Mouse (Mus musculus) liver, embryonic 12.5 days (tissue): ENCODE results near the gene Fam98b. TPM values are rescaled to one million over a fixed set of nuclear protein-coding genes. Genes with fewer than 3 reads are reported as not detected.

ENCODE experiments used
- ATAC-seq: fragments of 200-750 bp; cut with Nextera tagmentation; 2 replicates; pipeline ENCODE4 v1.8.0; 2017; ENCODE audit warnings: moderate number of reproducible peaks, mild to moderate bottlenecking, moderate library complexity
- H3K27ac ChIP-seq: fragments of 300-500 bp; sonication (generic); 2 replicates; pipeline ENCODE4 v1.5.1; 2016; ENCODE audit warnings: mild to moderate bottlenecking
- H3K27me3 ChIP-seq: fragments of 300-500 bp; sonication (generic); replicated peaks from 2 replicates; pipeline ENCODE4 v1.6.1; 2016; ENCODE audit warnings: mild to moderate bottlenecking, moderate library complexity
- H3K36me3 ChIP-seq: fragments of 300-500 bp; sonication (generic); 2 replicates; pipeline ENCODE4 v1.6.1; 2016; ENCODE audit warnings: mild to moderate bottlenecking, moderate library complexity
- H3K4me1 ChIP-seq: fragments of 300-500 bp; sonication (generic); 2 replicates; pipeline ENCODE4 v1.6.1; 2016
- H3K4me2 ChIP-seq: fragments of 300-500 bp; sonication (generic); 2 replicates; pipeline ENCODE4 v1.6.1; 2016; ENCODE audit warnings: mild to moderate bottlenecking, moderate library complexity
- H3K4me3 ChIP-seq: fragments of 300-500 bp; sonication (generic); 2 replicates; pipeline ENCODE4 v1.5.1; 2016; ENCODE audit warnings: mild to moderate bottlenecking, moderate library complexity
- H3K9ac ChIP-seq: fragments of 300-500 bp; sonication (generic); 2 replicates; pipeline ENCODE4 v1.6.1; 2016; ENCODE audit warnings: mild to moderate bottlenecking, moderate library complexity
- H3K9me3 ChIP-seq: fragments of 300-500 bp; sonication (generic); replicated peaks from 2 replicates; pipeline ENCODE4 v1.6.1; 2016; ENCODE audit warnings: mild to moderate bottlenecking, moderate library complexity
- WGBS: fragments of 180-500 bp; shearing (Covaris S2); methylation state at CpG from one replicate; pipeline ENCODE4 v1.1.7; 2016; ENCODE audit not compliant: insufficient replicate concordance; 5-methylcytosine and 5-hydroxymethylcytosine counted together
- polyA plus RNA-seq: library from polyadenylated mRNA; unstranded; fragments of >200 nt; fragmentation: Nextera tagmentation; extraction: Ambion mirVana; gene quantifications from 2 replicates; pipeline ENCODE4 v1.2.1, GENCODE M21; 2016

Fam98b gene
- polyA plus RNA-seq, 1 experiment from 2014 or later, result 6.6 TPM

DNA sequence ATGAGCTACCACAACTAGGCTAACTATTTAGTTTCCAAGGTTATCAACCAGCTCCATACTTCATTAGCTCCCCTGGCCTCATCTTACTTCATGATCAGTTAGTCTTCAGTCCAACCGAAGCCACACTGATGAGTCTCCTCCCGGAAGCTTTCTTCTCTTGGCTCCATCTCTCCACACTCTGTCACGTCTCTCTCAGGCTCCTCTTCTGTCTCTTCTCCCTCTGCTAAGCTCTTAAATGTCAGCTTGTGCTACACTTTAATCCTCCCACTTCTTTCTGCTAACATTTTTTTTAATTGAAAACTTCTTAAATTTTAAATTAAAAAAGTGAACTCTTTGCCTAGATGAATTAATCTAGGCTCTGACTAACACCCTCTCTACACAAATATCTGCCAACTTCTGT lies 58.4 kb downstream of the Fam98b start:
- Histone ChIP-seq H3K4me2 (no peak overlapping the region), H3K9me3 (no peaks in the 10 kb centered on the region), H3K4me1 (no peaks in the 10 kb centered on the region), H3K36me3 (no peaks in the 10 kb centered on the region), H3K27me3 (no peaks in the 10 kb centered on the region), H3K27ac (no peak overlapping the region), H3K9ac (no peak overlapping the region), H3K4me3 (no peak overlapping the region)
- 62% methylated on average over 3 of the region's 3 CpGs for WGBS
- ATAC-seq, result no peak

DNA sequence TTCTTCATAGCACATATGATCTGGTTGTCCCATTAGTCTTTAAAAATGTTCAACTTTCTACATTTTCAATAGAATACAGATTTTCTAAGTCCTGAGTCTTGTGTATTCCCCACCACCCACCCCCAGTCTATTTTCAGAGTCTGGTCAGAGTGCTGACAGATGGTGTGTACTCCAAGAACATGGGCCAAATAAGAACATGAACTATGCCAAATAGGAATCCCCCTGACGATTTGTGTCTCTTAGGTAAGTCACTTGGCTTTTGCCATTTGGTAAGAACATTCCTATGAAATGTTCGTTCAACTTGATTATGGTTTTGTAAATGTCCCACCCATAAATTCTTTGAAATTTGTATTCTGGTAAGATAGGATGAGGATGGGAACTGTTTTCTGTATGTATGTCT lies 59.5 kb downstream of the Fam98b start:
- Histone ChIP-seq H3K9ac (no peak overlapping the region), H3K27me3 (no peaks in the 10 kb centered on the region), H3K27ac (no peak overlapping the region), H3K4me2 (no peak overlapping the region), H3K4me1 (no peaks in the 10 kb centered on the region), H3K9me3 (no peaks in the 10 kb centered on the region), H3K36me3 (no peaks in the 10 kb centered on the region), H3K4me3 (no peak overlapping the region)
- WGBS, result 67% methylated on average over 2 of the region's 2 CpGs
- no peak for ATAC-seq

DNA sequence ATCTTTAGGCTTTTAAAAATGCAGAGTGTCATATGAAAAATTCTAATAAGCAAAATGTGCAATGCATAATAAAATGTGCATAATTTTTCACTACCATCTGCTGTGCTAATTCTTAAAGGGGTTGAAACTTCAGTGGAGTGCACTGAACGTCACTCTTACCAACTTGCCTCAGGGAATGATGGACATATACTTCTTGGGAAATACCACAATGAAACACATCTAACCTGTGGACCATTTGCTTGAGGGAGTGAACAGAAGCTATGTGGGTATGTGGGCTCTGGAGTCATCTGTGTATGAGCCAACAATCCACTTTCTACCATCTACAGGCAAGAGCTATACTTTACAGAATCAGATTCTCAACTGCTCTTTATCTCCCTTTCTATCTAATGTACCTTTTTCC lies 61.8 kb downstream of the Fam98b start:
- whole genome bisulfite sequencing, result 45% methylated on average over 1 of the region's 1 CpGs

DNA sequence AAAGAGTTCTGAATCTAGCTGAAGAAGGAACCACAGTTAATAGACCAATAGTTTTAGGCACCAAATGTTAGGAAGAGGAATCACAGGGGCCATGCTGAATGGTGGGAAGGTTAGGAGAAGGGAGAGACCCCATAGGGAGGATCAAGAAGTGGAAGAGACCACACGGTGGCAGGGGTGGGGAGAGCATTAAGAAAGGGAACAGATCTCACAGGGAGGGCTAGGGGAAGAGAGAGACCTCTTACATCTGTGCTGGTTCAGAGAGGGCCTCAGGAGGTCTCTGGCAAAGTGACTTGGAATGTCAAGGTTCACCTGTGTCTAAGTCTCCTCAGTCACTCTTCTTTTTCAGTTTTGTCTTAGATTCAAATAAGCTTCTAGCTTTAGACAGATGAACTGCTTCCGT lies 62.5 kb downstream of the Fam98b start:
- ATAC-seq, result no peak
- Histone ChIP-seq H3K9me3 (no peaks in the 10 kb centered on the region), H3K36me3 (no peaks in the 10 kb centered on the region), H3K4me1 (no peaks in the 10 kb centered on the region), H3K4me2 (no peak overlapping the region), H3K27ac (no peak overlapping the region), H3K27me3 (no peaks in the 10 kb centered on the region), H3K4me3 (no peak overlapping the region), H3K9ac (no peak overlapping the region)
- 44% methylated on average over 2 of the region's 2 CpGs for WGBS

More for the DNA sequence above, 61.8 kb downstream of the Fam98b start:
- H3K9me3 ChIP-seq, result no peaks in the 10 kb centered on the region
- no peaks in the 10 kb centered on the region for H3K27me3 ChIP-seq
- H3K9ac ChIP-seq, result no peak overlapping the region
- H3K4me1 ChIP-seq, result no peaks in the 10 kb centered on the region
- H3K27ac ChIP-seq, result no peak overlapping the region
- no peak for ATAC-seq
- no peak overlapping the region for H3K4me2 ChIP-seq
- no peaks in the 10 kb centered on the region for H3K36me3 ChIP-seq
- H3K4me3 ChIP-seq, result no peak overlapping the region

DNA sequence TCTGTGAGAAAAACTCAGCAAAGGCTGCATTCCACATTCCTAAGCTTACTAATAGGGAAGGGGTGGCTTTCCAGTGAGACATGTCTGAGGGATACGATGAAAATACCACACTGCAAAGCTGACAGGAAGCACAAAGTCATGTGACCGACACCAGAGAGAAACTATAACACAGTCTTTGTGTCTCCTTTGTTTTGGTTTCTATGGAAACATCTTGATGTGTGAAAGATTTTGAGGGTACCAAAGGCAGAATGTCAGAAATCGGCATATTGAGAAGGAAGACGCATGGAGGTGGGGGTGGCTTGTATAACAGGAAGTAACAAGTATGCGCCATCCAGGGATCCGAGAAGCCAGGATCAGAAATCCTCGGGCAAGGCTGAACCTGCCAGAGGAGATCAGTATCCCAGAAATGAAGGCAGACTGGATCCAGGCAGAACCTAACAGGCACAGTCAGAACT lies 62.9 kb downstream of the Fam98b start:
- Histone ChIP-seq H3K9me3 (no peaks in the 10 kb centered on the region), H3K27me3 (no peaks in the 10 kb centered on the region), H3K36me3 (no peaks in the 10 kb centered on the region), H3K4me2 (no peak overlapping the region), H3K9ac (no peak overlapping the region), H3K27ac (no peak overlapping the region), H3K4me1 (no peaks in the 10 kb centered on the region), H3K4me3 (no peak overlapping the region)
- no peak for ATAC-seq
- 61% methylated on average over 7 of the region's 7 CpGs for WGBS

DNA sequence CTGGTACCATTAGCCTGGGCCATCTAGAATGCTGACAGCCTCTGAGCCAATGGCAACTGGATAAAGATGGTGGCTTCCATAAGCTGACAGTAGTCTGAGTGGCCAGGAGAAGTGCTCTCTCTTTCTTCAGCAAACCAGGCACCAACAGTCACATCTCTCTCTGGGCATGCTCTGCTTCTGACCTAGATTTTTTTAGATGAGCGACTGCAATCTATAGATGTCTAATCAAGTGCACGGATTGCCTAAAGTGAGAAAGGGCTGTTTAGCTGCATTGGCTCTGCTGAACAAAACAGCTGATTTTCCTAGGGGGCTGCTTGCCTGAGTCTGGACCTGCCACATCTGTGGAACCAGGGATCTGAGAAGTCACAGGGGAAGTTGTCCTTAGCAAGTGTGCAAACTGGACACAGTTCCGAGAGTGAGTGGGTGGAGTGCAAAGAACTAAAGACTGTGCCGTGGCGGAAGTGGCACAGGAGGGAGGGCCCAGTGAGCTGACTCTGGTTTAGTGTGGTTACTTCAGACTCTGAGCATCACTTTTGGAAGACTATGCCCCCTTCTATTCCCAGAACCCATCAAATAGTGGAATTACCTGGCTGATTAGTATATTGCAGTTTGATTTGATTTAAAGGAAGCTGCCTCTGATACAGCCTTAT lies 64.2 kb downstream of the Fam98b start:
- ATAC-seq, result no peak
- H3K4me1 ChIP-seq, result no peaks in the 10 kb centered on the region
- H3K36me3 ChIP-seq, result no peaks in the 10 kb centered on the region
- no peak overlapping the region for H3K4me2 ChIP-seq
- no peak overlapping the region for H3K27ac ChIP-seq
- no peak overlapping the region for H3K9ac ChIP-seq
- no peak overlapping the region for H3K4me3 ChIP-seq
- H3K27me3 ChIP-seq, result no peaks in the 10 kb centered on the region
- H3K9me3 ChIP-seq, result no peaks in the 10 kb centered on the region
- 85% methylated on average over 5 of the region's 5 CpGs for WGBS

DNA sequence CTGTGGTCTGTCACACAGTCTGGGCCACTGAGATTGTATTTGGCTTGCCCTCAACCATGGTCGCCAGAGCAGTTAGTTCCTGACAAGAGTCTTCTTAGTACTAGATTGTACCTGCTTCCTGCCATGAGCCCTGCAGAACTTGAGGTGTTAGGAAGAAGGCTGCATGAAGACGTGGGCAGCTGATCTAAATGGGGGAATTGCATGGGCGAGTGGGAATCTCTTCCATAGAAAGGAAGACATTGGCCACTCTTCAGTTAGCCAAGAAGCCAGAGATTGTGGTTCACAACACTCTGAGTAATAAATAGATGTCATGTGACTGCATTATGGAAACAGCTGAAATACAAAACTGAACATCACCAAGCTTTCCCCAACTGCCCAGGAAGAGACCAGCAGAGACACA lies 69.5 kb downstream of the Fam98b start:
- no peaks in the 10 kb centered on the region for H3K9me3 ChIP-seq
- H3K4me2 ChIP-seq, result no peak overlapping the region
- WGBS, result 46% methylated on average over 3 of the region's 3 CpGs
- no peaks in the 10 kb centered on the region for H3K4me1 ChIP-seq
- no peak overlapping the region for H3K9ac ChIP-seq
- no peak overlapping the region for H3K4me3 ChIP-seq
- ATAC-seq, result no peak
- H3K27me3 ChIP-seq, result no peaks in the 10 kb centered on the region
- H3K36me3 ChIP-seq, result no peaks in the 10 kb centered on the region
- H3K27ac ChIP-seq, result no peak overlapping the region

Other genes with a start within 250 kb of the Fam98b start
- gene Spred1, start 128.4 kb upstream of the Fam98b start, polyA plus RNA-seq, result 6.4 and 6.9 TPM in 2 replicates
- gene Rasgrp1, start 93.3 kb downstream of the Fam98b start, polyA plus RNA-seq, result 0.20 and 0.37 TPM in 2 replicates